Comparison of ENCODE assay signal across 8 mouse cellular contexts in the genomic region with DNA sequence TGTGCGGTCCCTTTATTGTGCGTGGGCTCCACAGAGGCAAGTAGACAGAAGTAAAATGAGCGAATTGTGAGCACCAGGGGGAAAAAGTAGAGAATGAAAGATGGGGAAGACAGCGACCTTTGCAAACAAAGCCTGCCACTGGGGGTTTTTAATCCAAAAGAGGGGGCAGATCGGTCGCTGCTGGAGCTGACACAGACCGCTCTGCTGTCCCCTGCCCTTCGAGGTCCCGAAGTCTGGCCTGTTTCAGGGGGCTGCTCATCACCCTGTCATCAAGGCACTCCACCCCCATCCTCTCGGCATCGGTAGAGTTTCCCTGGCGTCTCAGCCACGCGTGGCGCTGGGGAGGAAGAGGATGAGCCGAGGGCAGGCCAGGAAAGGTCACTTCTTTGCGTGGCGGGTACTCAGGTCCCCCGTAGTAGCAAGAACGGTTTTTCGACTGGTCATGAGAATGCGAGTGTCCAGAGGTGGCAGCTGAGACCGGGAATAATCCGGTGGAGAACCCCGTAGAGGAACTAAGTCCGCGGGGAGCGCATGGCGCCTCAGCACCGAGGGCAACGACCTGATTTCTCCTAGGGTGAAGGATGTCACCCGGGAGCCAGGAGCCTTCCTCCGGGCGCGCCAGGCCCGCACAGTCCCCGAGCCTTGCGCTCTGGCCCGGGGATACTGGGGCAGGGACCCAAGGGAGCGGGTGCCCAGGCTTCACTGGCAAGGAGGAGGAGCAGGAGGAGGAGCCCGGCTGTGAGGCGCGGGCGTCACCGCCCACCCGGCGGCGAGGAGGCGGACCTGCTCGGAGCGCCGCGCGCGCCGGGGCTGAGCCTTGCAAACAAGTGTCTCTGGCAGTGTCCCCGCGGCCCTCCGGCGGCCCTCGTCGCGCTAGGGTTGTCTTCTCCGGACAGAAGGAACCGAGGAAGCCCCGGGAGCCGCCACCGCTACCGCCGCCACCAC. TPM values are rescaled to one million over a fixed set of nuclear protein-coding genes. Genes with fewer than 3 reads are reported as not detected.
DNase-seq lines count a peak whose midpoint lies in the region; ATAC-seq and TF ChIP-seq lines count a peak whose summit lies in the region.

A gene (plus strand): TSS at position 757 of the 945 bp plus-strand sequence.

- peak within 1 kb of the TSS; percentile 75 for H3K4me2 ChIP-seq in forebrain, embryonic 16.5 days (ENCODE audit: low read length)
- H3K4me2 ChIP-seq in neural tube, embryonic 14.5 days (ENCODE audit: low read depth, low read length) = peak within 1 kb of the TSS; percentile 97

- no peak for TF ChIP-seq CTCF in cerebellum, adult 2 months (IDR thresholded peaks at IDR 0.05; ENCODE audit: borderline replicate concordance, insufficient read depth, low read depth, low read length)
- TF ChIP-seq CTCF in testis, adult 2 months (IDR thresholded peaks at IDR 0.05; ENCODE audit: control insufficient read depth, insufficient read depth, insufficient replicate concordance, low read depth, low read length) = no peak

- WGBS in cerebellum, adult 2 months = under 1% methylated on average over 70 of the region's 70 CpGs
- under 1% methylated on average over 70 of the region's 70 CpGs for WGBS in forebrain, embryonic 16.5 days
- WGBS in neural tube, embryonic 14.5 days = 1% methylated on average over 58 of the region's 70 CpGs

- peak; percentile 90 for ATAC-seq in forebrain, embryonic 16.5 days
- ATAC-seq in neural tube, embryonic 14.5 days (ENCODE audit: low read depth) = peak; percentile 89

- H3K27me3 ChIP-seq in cerebellum, adult 2 months (ENCODE audit: control insufficient read depth, insufficient read depth, low read length) = no peaks in the 10 kb centered on the region
- 0 out of 2 replicates have a peak, but pooled peaks cover 3% of the 10 kb centered on the region for H3K27me3 ChIP-seq in forebrain, embryonic 16.5 days (replicated peaks; ENCODE audit: control insufficient read depth, insufficient read depth, low read length)
- no peaks in the 10 kb centered on the region for H3K27me3 ChIP-seq in neural tube, embryonic 14.5 days (ENCODE audit: control insufficient read depth, insufficient read depth, low read length)
- no peaks in the 10 kb centered on the region for H3K27me3 ChIP-seq in testis, adult 2 months (ENCODE audit: control insufficient read depth, insufficient read depth, low read length)

- peak; percentile 94 for TF ChIP-seq POLR2A in cerebellum, adult 2 months (IDR thresholded peaks at IDR 0.05; ENCODE audit: borderline replicate concordance, insufficient read depth, low read length)
- peak; percentile 58 for TF ChIP-seq POLR2A in testis, adult 2 months (IDR thresholded peaks at IDR 0.05; ENCODE audit: control insufficient read depth, low read depth, low read length)

- DNase-seq in MEL-GATA-1-ER (ENCODE audit: extremely low read depth, low read depth) = peak; percentile 73
- peak; percentile 95 to 97 for DNase-seq in cerebellum, adult 2 months
- DNase-seq in heart, postnatal 25 days (ENCODE audit: low spot score) = peak; percentile 89
- peak; percentile 94 to 96 for DNase-seq in layer of hippocampus, adult 18-20 months (ENCODE audit: low spot score in 2 of 2)
- peak; percentile 92 to 93 for DNase-seq in lung, adult 18-20 months

- H3K9me3 ChIP-seq in forebrain, embryonic 16.5 days (ENCODE audit: control insufficient read depth, low read length) = no peaks in the 10 kb centered on the region
- H3K9me3 ChIP-seq in neural tube, embryonic 14.5 days (ENCODE audit: control insufficient read depth, low read length) = no peaks in the 10 kb centered on the region

- H3K9ac ChIP-seq in forebrain, embryonic 16.5 days (replicated peaks; ENCODE audit: low read depth, low read length) = peak within 1 kb of the TSS; percentile 80
- peak within 1 kb of the TSS; percentile 75 for H3K9ac ChIP-seq in neural tube, embryonic 14.5 days (replicated peaks; ENCODE audit: low read depth, low read length)

- H3K27ac ChIP-seq in cerebellum, adult 2 months (ENCODE audit: insufficient read depth, low read length) = peak within 1 kb of the TSS; percentile 94
- peak within 1 kb of the TSS; percentile 99 for H3K27ac ChIP-seq in forebrain, embryonic 16.5 days (ENCODE audit: low read length)
- H3K27ac ChIP-seq in neural tube, embryonic 14.5 days (ENCODE audit: low read depth, low read length) = peak within 1 kb of the TSS; percentile 94
- peak within 1 kb of the TSS; percentile 56 for H3K27ac ChIP-seq in testis, adult 2 months (ENCODE audit: control insufficient read depth, insufficient read depth, low read depth, low read length)

- H3K4me3 ChIP-seq in cerebellum, adult 2 months (replicated peaks; ENCODE audit: insufficient read depth, low read depth, low read length) = peak within 1 kb of the TSS; percentile 81
- peak within 1 kb of the TSS; percentile 75 for H3K4me3 ChIP-seq in forebrain, embryonic 16.5 days (replicated peaks; ENCODE audit: low read length)
- peak within 1 kb of the TSS; percentile 67 for H3K4me3 ChIP-seq in neural tube, embryonic 14.5 days (ENCODE audit: low read depth, low read length)
- H3K4me3 ChIP-seq in testis, adult 2 months (ENCODE audit: control insufficient read depth, low read depth, low read length) = peak within 1 kb of the TSS; percentile 77

- intact Hi-C loops in heart, postnatal 25 days (cut with DNase I) = loop anchor here (2.0 to 5.0 kb wide), 4 partner anchors 51 to 350 kb away; a partner anchor contains a TSS

- H3K36me3 ChIP-seq in forebrain, embryonic 16.5 days (ENCODE audit: control insufficient read depth, insufficient read depth) = no peaks in the 10 kb centered on the region
- H3K36me3 ChIP-seq in neural tube, embryonic 14.5 days (ENCODE audit: control insufficient read depth, insufficient read depth, low read length) = no peaks in the 10 kb centered on the region
- H3K36me3 ChIP-seq in testis, adult 2 months (ENCODE audit: control insufficient read depth, insufficient read depth, low read length) = no peaks in the 10 kb centered on the region

- H3K4me1 ChIP-seq in cerebellum, adult 2 months (ENCODE audit: control insufficient read depth, insufficient read depth, low read length) = no peaks in the 10 kb centered on the region
- H3K4me1 ChIP-seq in forebrain, embryonic 16.5 days (replicated peaks; ENCODE audit: control insufficient read depth, insufficient read depth, low read length) = peaks cover 23% of the 10 kb centered on the region
- peaks cover 25% of the 10 kb centered on the region; the same call in 1 of the 2 replicates for H3K4me1 ChIP-seq in neural tube, embryonic 14.5 days (ENCODE audit: control insufficient read depth, insufficient read depth, low read length)
- peaks cover 11% of the 10 kb centered on the region for H3K4me1 ChIP-seq in testis, adult 2 months (ENCODE audit: control insufficient read depth, insufficient read depth, low read length)

RNA-seq across cellular contexts. Expression of the gene that starts here (rescaled TPM):
- polyA plus RNA-seq in cerebellum, adult 2 months (2012; rRNA removed) = 24.8 and 26.0 TPM in 2 replicates
- polyA plus RNA-seq in forebrain, embryonic 16.5 days (2015; fragmentation: Nextera tagmentation; extraction: Ambion mirVana) = 6.6 and 8.1 TPM in 2 replicates
- 1 to 10 TPM; 3.3 to 4.7 TPM for total RNA-seq in heart, postnatal 25 days (2021)
- total RNA-seq in layer of hippocampus, adult 18-20 months (2021) = 10 to 100 TPM; 44.7 to 49.7 TPM
- 12.1 and 12.8 TPM in 2 replicates for polyA plus RNA-seq in neural tube, embryonic 14.5 days (2014; fragmentation: Nextera tagmentation; extraction: Ambion mirVana)
- 3.3 and 3.9 TPM in 2 replicates for polyA plus RNA-seq in testis, adult 2 months (2012; rRNA removed)

Comparison
In these comparisons a context has a peak if more than half of its experiments do, and no peak if none do; other contexts are left out.
1. Peak in every context shown above with its lines: DNase-seq, ATAC-seq, H3K4me3 ChIP-seq and H3K27ac ChIP-seq.
2. RNA of the gene that starts here (total RNA-seq): 44.7 to 49.7 TPM in layer of hippocampus, adult 18-20 months; 3.3 to 4.7 TPM in heart, postnatal 25 days; every median in the first group is over 4 times any median in the second.